Mouse (Mus musculus) T-helper 17 cell (primary cell): ENCODE measurements around the gene Gapvd1.

ENCODE experiments used
- in situ Hi-C, 2 experiments: fragments of 300-600 bp; cut with MboI, MseI; formaldehyde crosslinking; loops; 1 replicate in 1 of 2; 2 replicates in 1 of 2; pipeline ENCODE4 v1.15.1; 2025; ENCODE audit warnings: high pct_unique_total_duplicates in 2 of 2

Gene Gapvd1

GRCm38 (mm10) chr2:34642351-34642750 lies 112.7 kb downstream of the Gapvd1 start:
- in situ Hi-C loops = loop anchor here (5.0 to 10.0 kb wide), 2 partner anchors 668 to 670 kb away; no protein-coding TSS in a partner anchor

GRCm38 (mm10) chr2:34639725-34640124 lies 115.3 kb downstream of the Gapvd1 start:
- in situ Hi-C loops = loop anchor here (5.0 to 10.0 kb wide), 2 partner anchors 665 to 667 kb away; no protein-coding TSS in a partner anchor

- in situ Hi-C loops = no loop called here
These were observed 115.9 kb downstream of the Gapvd1 start for GRCm38 (mm10) chr2:34638955-34639650.

GRCm38 (mm10) chr2:34635249-34636165 lies 119.5 kb downstream of the Gapvd1 start:
- in situ Hi-C loops = no loop called here

- in situ Hi-C loops = no loop called here
These were observed 123.0 kb downstream of the Gapvd1 start for GRCm38 (mm10) chr2:34632051-34632450.

GRCm38 (mm10) chr2:34630445-34630844 lies 124.6 kb downstream of the Gapvd1 start:
- in situ Hi-C loops = no loop called here

GRCm38 (mm10) chr2:34629758-34630157 lies 125.3 kb downstream of the Gapvd1 start:
- in situ Hi-C loops = no loop called here

GRCm38 (mm10) chr2:34628903-34629540 lies 126.0 kb downstream of the Gapvd1 start:
- in situ Hi-C loops = no loop called here

- in situ Hi-C loops = no loop called here
These were observed 127.5 kb downstream of the Gapvd1 start for GRCm38 (mm10) chr2:34627328-34628226.
